Mouse (Mus musculus) spleen, postnatal 36 days (tissue): ENCODE measurements around the gene Qtrt2.

Source experiments
- DNase-seq, 2 experiments: peaks; one replicate each; pipeline ENCODE4 v3.0.0; 2022; ENCODE audit warnings: low spot score in 2 of 2, mixed read lengths in 1 of 2

The Qtrt2 gene

DNA sequence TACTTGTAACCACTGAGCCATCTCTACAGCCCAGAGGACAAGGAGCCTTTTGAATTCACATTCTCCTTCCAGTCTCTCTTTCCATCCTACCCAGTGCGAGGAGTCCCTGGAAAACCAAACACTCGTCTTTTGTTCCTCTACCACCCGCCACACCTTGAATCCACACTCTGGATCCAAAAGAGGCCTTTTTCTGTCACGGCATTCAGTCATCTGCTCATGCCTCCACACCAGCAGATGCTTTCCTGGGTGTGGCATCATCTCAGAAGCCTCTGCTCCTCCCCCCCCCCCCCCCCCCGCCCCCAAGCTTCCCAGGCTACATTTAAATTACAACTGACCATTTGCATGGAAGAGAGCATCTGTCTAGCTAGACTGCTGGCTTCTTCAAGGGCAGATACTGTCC is 110.3 kb downstream of the Qtrt2 start:
- no peak for DNase-seq

DNA sequence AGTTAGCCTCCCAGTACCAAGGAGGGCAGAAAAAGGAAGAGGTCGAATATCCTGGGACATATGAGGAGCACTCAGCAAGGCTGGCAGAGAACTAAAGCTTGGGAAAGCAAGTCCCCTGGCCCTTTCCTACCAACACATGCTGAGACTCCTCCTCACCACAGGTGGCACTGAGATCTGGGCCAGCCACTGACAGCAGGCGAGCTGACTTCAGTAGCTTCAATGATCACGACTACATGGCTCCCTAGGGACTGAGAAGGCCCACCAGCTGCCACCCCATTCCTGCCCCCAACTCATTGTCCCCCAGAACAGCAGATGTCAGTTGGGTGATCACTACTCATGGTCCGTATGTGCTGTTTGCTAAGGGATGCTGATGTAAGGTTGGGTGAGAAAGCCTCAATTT is 112.0 kb downstream of the Qtrt2 start:
- no peak for DNase-seq
